Comparison of ENCODE assay signal across 19 mouse cellular contexts in genomic region chr1:149256866-149257265, GRCm38 (mm10).
DNase-seq lines count a peak whose midpoint lies in the region; ATAC-seq and TF ChIP-seq lines count a peak whose summit lies in the region.
"Had no signal": no experiment of that assay in that cellular context is flagged by ENCODE, and none has a peak within 500 bp of the region (broad histone marks: within the 10 kb centered on the region; RNA-seq: fewer than 3 reads in every experiment).

No protein-coding gene starts in this region.

- no peak for ATAC-seq in activated CD4-positive, CD25-positive, alpha-beta regulatory T cell, adult 4 months
- ATAC-seq: CD4-positive, CD25-positive, alpha-beta regulatory T cell, adult 4 months; intestine, embryonic 15.5 days; liver, postnatal 0 days; lung, postnatal 0 days had no signal

- DNase-seq in cerebellum, postnatal 10 days, result peak; percentile 9 to 15
- DNase-seq in cerebellum, postnatal 36 days, result no peak
- DNase-seq in layer of hippocampus, adult 11-12 months (ENCODE audit: low spot score), result peak; percentile 31
- no peak for DNase-seq in layer of hippocampus, postnatal 10 days (ENCODE audit: low spot score in 2 of 2)
- DNase-seq in brain, embryonic 14.5 days (ENCODE audit: low read depth), result peak; percentile 77
- DNase-seq in layer of hippocampus, adult 9-10 months (ENCODE audit: low spot score), result peak; percentile 54
- DNase-seq in adipocyte (ENCODE audit: low spot score), result no peak
- DNase-seq: adrenal gland, adult 2 months; gastrocnemius, postnatal 10 days; heart, postnatal 4 days; kidney, adult 9 months; kidney, postnatal 25 days; liver, postnatal 0 days; right cerebral cortex, postnatal 4 days; thymus, postnatal 36 days had no signal

- no peak for TF ChIP-seq POLR2A in brain, embryonic 14.5 days (IDR thresholded peaks at IDR 0.05; ENCODE audit: borderline replicate concordance, extremely low read depth, insufficient read depth, insufficient read length, poor library complexity, severe bottlenecking)

- no peak for TF ChIP-seq CTCF in brain, embryonic 14.5 days (IDR thresholded peaks at IDR 0.05; ENCODE audit: borderline replicate concordance, extremely low read depth, insufficient read depth, insufficient read length)

Comparison
In these comparisons a context has a peak if more than half of its experiments do, and no peak if none do; other contexts are left out.
1. DNase-seq: peak in cerebellum, postnatal 10 days (2 of 2), layer of hippocampus, adult 11-12 months (single experiment), brain, embryonic 14.5 days (single experiment) and layer of hippocampus, adult 9-10 months (single experiment); none in cerebellum, postnatal 36 days (0 of 2), layer of hippocampus, postnatal 10 days (0 of 2) and adipocyte (single experiment).